Mouse (Mus musculus) c-Kit-positive CD71-positive TER-119-positive erythroid progenitor cells, embryonic 14.5 days (primary cell): ENCODE results near the gene Arhgap6.

Experiments used
- DNase-seq: peaks from one replicate; pipeline ENCODE4 v3.0.0-alpha.2; 2013; ENCODE audit warnings: low spot score

Gene Arhgap6

GRCm38 (mm10) chrX:168794974-168795858 lies at the start of gene Arhgap6:
Arhgap6 (plus strand) TSS chrX:168795099.
- no peak for DNase-seq

- no peak for DNase-seq
These were observed 47.9 kb upstream of the Arhgap6 start for GRCm38 (mm10) chrX:168747011-168747410.

GRCm38 (mm10) chrX:168795859-168796848 lies 1.3 kb downstream of the Arhgap6 start:
- DNase-seq, result no peak

GRCm38 (mm10) chrX:168804677-168805076 lies 9.8 kb downstream of the Arhgap6 start:
- no peak for DNase-seq

GRCm38 (mm10) chrX:168810513-168811265 lies 15.8 kb downstream of the Arhgap6 start:
- no peak for DNase-seq

GRCm38 (mm10) chrX:168818858-168819257 lies 24.0 kb downstream of the Arhgap6 start:
- DNase-seq, result no peak

GRCm38 (mm10) chrX:168824166-168824565 lies 29.3 kb downstream of the Arhgap6 start:
- no peak for DNase-seq

- no peak for DNase-seq
These were observed 37.4 kb downstream of the Arhgap6 start for GRCm38 (mm10) chrX:168832343-168832742.

- DNase-seq, result no peak
These were observed 53.2 kb downstream of the Arhgap6 start for GRCm38 (mm10) chrX:168848062-168848461.

- no peak for DNase-seq
These were observed 79.8 kb downstream of the Arhgap6 start for GRCm38 (mm10) chrX:168874688-168875087.

GRCm38 (mm10) chrX:168903557-168903956 lies 108.7 kb downstream of the Arhgap6 start:
- no peak for DNase-seq

GRCm38 (mm10) chrX:168904086-168904485 lies 109.2 kb downstream of the Arhgap6 start:
- no peak for DNase-seq

- no peak for DNase-seq
These were observed 112.7 kb downstream of the Arhgap6 start for GRCm38 (mm10) chrX:168907586-168907985.

GRCm38 (mm10) chrX:168913519-168913918 lies 118.6 kb downstream of the Arhgap6 start:
- DNase-seq, result no peak

- no peak for DNase-seq
These were observed 126.0 kb downstream of the Arhgap6 start for GRCm38 (mm10) chrX:168920942-168921341.

GRCm38 (mm10) chrX:168932420-168932819 lies 137.5 kb downstream of the Arhgap6 start:
- DNase-seq, result no peak

- no peak for DNase-seq
These were observed 140.5 kb downstream of the Arhgap6 start for GRCm38 (mm10) chrX:168935447-168935846.

GRCm38 (mm10) chrX:168937941-168938340 lies 143.0 kb downstream of the Arhgap6 start:
- no peak for DNase-seq

GRCm38 (mm10) chrX:168941684-168942083 lies 146.8 kb downstream of the Arhgap6 start:
- no peak for DNase-seq

- DNase-seq, result no peak
These were observed 148.3 kb downstream of the Arhgap6 start for GRCm38 (mm10) chrX:168943217-168943616.

- DNase-seq, result no peak
These were observed 180.5 kb downstream of the Arhgap6 start for GRCm38 (mm10) chrX:168975444-168975843.

GRCm38 (mm10) chrX:168977776-168978175 lies 182.9 kb downstream of the Arhgap6 start:
- DNase-seq, result no peak
